8 mouse cellular contexts compared by ENCODE assay signal in genomic region chr17:43325986-43326671, GRCm38 (mm10). TPM values are rescaled to one million over a fixed set of nuclear protein-coding genes. Genes with fewer than 3 reads are reported as not detected.
A peak's percentile ranks its signal among the peaks of the same experiment; 100 is the strongest.
DNase-seq lines count a peak whose midpoint lies in the region; ATAC-seq and TF ChIP-seq lines count a peak whose summit lies in the region.
"Had no signal": no experiment of that assay in that cellular context is flagged by ENCODE, and none has a peak within 500 bp of the region (broad histone marks: within the 10 kb centered on the region; RNA-seq: fewer than 3 reads in every experiment).

No protein-coding gene starts in this region.

- no peak for TF ChIP-seq CTCF in liver, embryonic 14.5 days (IDR thresholded peaks at IDR 0.05; ENCODE audit: low read depth)
- TF ChIP-seq CTCF in stomach, postnatal 0 days (IDR thresholded peaks at IDR 0.05; ENCODE audit: low read depth): no peak

- no peak overlapping the region for H3K27ac ChIP-seq in hindbrain, embryonic 13.5 days
- H3K27ac ChIP-seq in liver, embryonic 14.5 days: no peak overlapping the region; the same call in 1 of the 2 replicates
- no peak overlapping the region for H3K27ac ChIP-seq in stomach, postnatal 0 days (replicated peaks)

- H3K36me3 ChIP-seq in megakaryocyte, embryonic 14.5 days (replicated peaks; ENCODE audit: low read length): no peaks in the 10 kb centered on the region
- H3K36me3 ChIP-seq in hindbrain, embryonic 13.5 days: no peaks in the 10 kb centered on the region
- H3K36me3 ChIP-seq in liver, embryonic 14.5 days (replicated peaks; ENCODE audit: control insufficient read depth, insufficient read depth, low read depth): no peaks in the 10 kb centered on the region
- no peaks in the 10 kb centered on the region for H3K36me3 ChIP-seq in stomach, postnatal 0 days (ENCODE audit: control insufficient read depth, insufficient read depth, low read length)

- peaks cover 21% of the 10 kb centered on the region for H3K9me3 ChIP-seq in megakaryocyte, embryonic 14.5 days
- peaks cover 8% of the 10 kb centered on the region; the same call in 1 of the 2 replicates for H3K9me3 ChIP-seq in hindbrain, embryonic 13.5 days
- H3K9me3 ChIP-seq in liver, embryonic 14.5 days (ENCODE audit: control insufficient read depth, low read length): no peaks in the 10 kb centered on the region
- no peaks in the 10 kb centered on the region for H3K9me3 ChIP-seq in stomach, postnatal 0 days (ENCODE audit: control insufficient read depth, low read length)

- DNase-seq in liver, embryonic 14.5 days (ENCODE audit: low read depth in 3 of 3, low spot score in 3 of 3): no peak
- no peak for DNase-seq in stomach, postnatal 0 days (ENCODE audit: low spot score)
- DNase-seq in adrenal gland, postnatal 36 days: no peak
- no peak for DNase-seq in adrenal gland, adult (ENCODE audit: inconsistent age in 2 of 2, low spot score in 1 of 2)
- DNase-seq: thymus, adult 18-20 months had no signal

- H3K4me1 ChIP-seq in megakaryocyte, embryonic 14.5 days: peaks cover 18% of the 10 kb centered on the region
- peaks cover 10% of the 10 kb centered on the region for H3K4me1 ChIP-seq in hindbrain, embryonic 13.5 days (replicated peaks)
- peaks cover 40 to 53% of the 10 kb centered on the region in 2 experiments for H3K4me1 ChIP-seq in liver, embryonic 14.5 days (replicated peaks; ENCODE audit: control insufficient read depth in 2 of 2, insufficient read depth in 2 of 2, low read length in 1 of 2)
- H3K4me1 ChIP-seq in stomach, postnatal 0 days (replicated peaks; ENCODE audit: control insufficient read depth, insufficient read depth): no peaks in the 10 kb centered on the region

- peak overlapping the region; percentile 59 for H3K4me2 ChIP-seq in hindbrain, embryonic 13.5 days
- peak overlapping the region; percentile 62 for H3K4me2 ChIP-seq in liver, embryonic 14.5 days (ENCODE audit: low read depth)
- H3K4me2 ChIP-seq in stomach, postnatal 0 days (replicated peaks; ENCODE audit: low read depth): peak overlapping the region; percentile 55; the same call in 1 of the 2 replicates

- no peak for TF ChIP-seq EP300 in liver, embryonic 14.5 days (IDR thresholded peaks at IDR 0.05; ENCODE audit: low read depth)
- no peak for TF ChIP-seq EP300 in stomach, postnatal 0 days (optimal IDR thresholded peaks at IDR 0.05)

- H3K4me3 ChIP-seq in megakaryocyte, embryonic 14.5 days (replicated peaks): peak overlapping the region; percentile 83
- no peak overlapping the region for H3K4me3 ChIP-seq in hindbrain, embryonic 13.5 days
- peak overlapping the region in 1 of 2 experiments; percentile 7; a peak in 2 of 4 replicates for H3K4me3 ChIP-seq in liver, embryonic 14.5 days (ENCODE audit: insufficient read depth in 1 of 2, low read depth in 2 of 2, low read length in 2 of 2)
- no peak overlapping the region for H3K4me3 ChIP-seq in stomach, postnatal 0 days (ENCODE audit: low read depth, low read length)

- ATAC-seq in megakaryocyte, adult 5-6 weeks (ENCODE audit: poor library complexity, severe bottlenecking): no peak
- peak; percentile 49 for ATAC-seq in hindbrain, embryonic 13.5 days (ENCODE audit: low FRiP score)
- ATAC-seq in liver, embryonic 14.5 days (ENCODE audit: insufficient read depth): no peak
- ATAC-seq in stomach, postnatal 0 days (ENCODE audit: low FRiP score, low TSS enrichment): 0 out of 2 replicates have a peak, but pooled peaks have one; percentile 19

- H3K27me3 ChIP-seq in megakaryocyte, embryonic 14.5 days (replicated peaks): no peaks in the 10 kb centered on the region
- no peaks in the 10 kb centered on the region for H3K27me3 ChIP-seq in hindbrain, embryonic 13.5 days
- H3K27me3 ChIP-seq in liver, embryonic 14.5 days (ENCODE audit: control insufficient read depth, insufficient read depth, low read length): no peaks in the 10 kb centered on the region
- H3K27me3 ChIP-seq in stomach, postnatal 0 days (ENCODE audit: control insufficient read depth, insufficient read depth, low read length): no peaks in the 10 kb centered on the region

- 38% methylated on average over 7 of the region's 7 CpGs for WGBS in hindbrain, embryonic 13.5 days
- WGBS in liver, embryonic 14.5 days (ENCODE audit: insufficient replicate concordance): 45% methylated on average over 7 of the region's 7 CpGs
- WGBS in stomach, postnatal 0 days: 53% methylated on average over 7 of the region's 7 CpGs

- H3K9ac ChIP-seq in hindbrain, embryonic 13.5 days: no peak overlapping the region
- no peak overlapping the region for H3K9ac ChIP-seq in liver, embryonic 14.5 days (replicated peaks)
- no peak overlapping the region for H3K9ac ChIP-seq in stomach, postnatal 0 days (ENCODE audit: low read length)

RNA-seq across cellular contexts. Expression of gene Adgrf5, which starts 34.1 kb away (rescaled TPM):
- polyA plus RNA-seq in megakaryocyte, embryonic 14.5 days (2012; ENCODE audit: insufficient read depth, low replicate concordance): not detected in 2 replicates
- total RNA-seq in megakaryocyte, adult 5-6 weeks (2015): 0.07 TPM in 1 of 2 replicates, not detected in the other
- total RNA-seq in megakaryocyte, adult 5-6 weeks (2017): 0.22 and 0.24 TPM in 2 replicates
- 8.1 and 8.6 TPM in 2 replicates for polyA plus RNA-seq in hindbrain, embryonic 13.5 days (2015; fragmentation: Nextera tagmentation; extraction: Ambion mirVana)
- polyA plus RNA-seq in liver, embryonic 14.5 days (2012; rRNA removed): 1.5 and 2.3 TPM in 2 replicates
- polyA plus RNA-seq in liver, embryonic 14.5 days (2014; fragmentation: Nextera tagmentation; extraction: Ambion mirVana): 1.5 and 2.4 TPM in 2 replicates
- polyA plus RNA-seq in stomach, postnatal 0 days (2015; fragmentation: Nextera tagmentation; extraction: Ambion mirVana): 3.2 and 3.6 TPM in 2 replicates
- 100 to 1,000 TPM in 1 of 2 experiments, 10 to 100 TPM in 1; 74.0 to 137 TPM for total RNA-seq in adrenal gland, postnatal 36 days (2021)

RNA-seq across cellular contexts. Expression of gene Adgrf1, which starts 56.0 kb away (rescaled TPM):
- polyA plus RNA-seq in megakaryocyte, embryonic 14.5 days (2012; ENCODE audit: insufficient read depth, low replicate concordance): not detected in 2 replicates
- 0.09 TPM in 1 of 2 replicates, not detected in the other for total RNA-seq in megakaryocyte, adult 5-6 weeks (2015)
- total RNA-seq in megakaryocyte, adult 5-6 weeks (2017): not detected in 2 replicates
- polyA plus RNA-seq in hindbrain, embryonic 13.5 days (2015; fragmentation: Nextera tagmentation; extraction: Ambion mirVana): not detected in 2 replicates
- 0.51 and 0.66 TPM in 2 replicates for polyA plus RNA-seq in liver, embryonic 14.5 days (2012; rRNA removed)
- 0.48 and 0.69 TPM in 2 replicates for polyA plus RNA-seq in liver, embryonic 14.5 days (2014; fragmentation: Nextera tagmentation; extraction: Ambion mirVana)
- 0.17 and 0.29 TPM in 2 replicates for polyA plus RNA-seq in stomach, postnatal 0 days (2015; fragmentation: Nextera tagmentation; extraction: Ambion mirVana)
- total RNA-seq in adrenal gland, postnatal 36 days (2021): not detected

Comparison
In these comparisons a context has a peak if more than half of its experiments do, and no peak if none do; other contexts are left out.
1. ATAC-seq: peak in hindbrain, embryonic 13.5 days (single experiment) and stomach, postnatal 0 days (single experiment); none in megakaryocyte, adult 5-6 weeks (single experiment) and liver, embryonic 14.5 days (single experiment).
2. Peak in every context shown above with its lines, with median percentiles within 50 percentile points of each other: H3K4me2 ChIP-seq.